Mouse (Mus musculus): ENCODE measurements around the gene Tatdn2.

GRCm38 (mm10) chr6:113686551-113687125 is 10.2 kb upstream of the Tatdn2 start:
- TF ChIP-seq CTCF (IDR thresholded peaks at IDR 0.05; ENCODE audit: extremely low read depth, insufficient read depth, insufficient read length, insufficient replicate concordance): no peak
- TF ChIP-seq POLR2A (IDR thresholded peaks at IDR 0.05; ENCODE audit: low read depth, low read length): no peak
